Mouse (Mus musculus) kidney, postnatal 4 days (tissue): ENCODE results near the gene Il2rb.

Source experiments
- DNase-seq, 2 experiments: peaks; one replicate each; pipeline ENCODE4 v3.0.0; 2021; ENCODE audit warnings: mixed read lengths in 2 of 2

Il2rb gene

GRCm38 (mm10) chr15:78520112-78520715 lies 25.1 kb upstream of the Il2rb start:
- peak in 1 of 2 experiments; percentile 34 for DNase-seq

- DNase-seq: no peak
Measured at GRCm38 (mm10) chr15:78518221-78518620, 23.1 kb upstream of the Il2rb start.

GRCm38 (mm10) chr15:78515759-78516158 lies 20.7 kb upstream of the Il2rb start:
- DNase-seq: no peak

- DNase-seq: peak; percentile 87 to 88
Measured at GRCm38 (mm10) chr15:78514393-78515146, 19.5 kb upstream of the Il2rb start.

GRCm38 (mm10) chr15:78513019-78513418 lies 17.9 kb upstream of the Il2rb start:
- DNase-seq: no peak

- DNase-seq: no peak
Measured at GRCm38 (mm10) chr15:78511951-78512350, 16.9 kb upstream of the Il2rb start.

- DNase-seq: no peak
Measured at GRCm38 (mm10) chr15:78510736-78511135, 15.7 kb upstream of the Il2rb start.

- no peak for DNase-seq
Measured at GRCm38 (mm10) chr15:78510121-78510576, 15.1 kb upstream of the Il2rb start.

- DNase-seq: no peak
Measured at GRCm38 (mm10) chr15:78509297-78509899, 14.3 kb upstream of the Il2rb start.

- DNase-seq: no peak
Measured at GRCm38 (mm10) chr15:78508443-78508842, 13.4 kb upstream of the Il2rb start.

- no peak for DNase-seq
Measured at GRCm38 (mm10) chr15:78505541-78505940, 10.5 kb upstream of the Il2rb start.

- DNase-seq: no peak
Measured at GRCm38 (mm10) chr15:78504816-78505215, 9.7 kb upstream of the Il2rb start.

- no peak for DNase-seq
Measured at GRCm38 (mm10) chr15:78504013-78504412, 8.9 kb upstream of the Il2rb start.

GRCm38 (mm10) chr15:78502437-78503132 lies 7.5 kb upstream of the Il2rb start:
- DNase-seq: no peak

GRCm38 (mm10) chr15:78493401-78494010 lies 1.6 kb downstream of the Il2rb start:
- DNase-seq: no peak

- no peak for DNase-seq
Measured at GRCm38 (mm10) chr15:78491301-78491700, 3.8 kb downstream of the Il2rb start.

- no peak for DNase-seq
Measured at GRCm38 (mm10) chr15:78489906-78490305, 5.2 kb downstream of the Il2rb start.

GRCm38 (mm10) chr15:78489248-78489647 lies 5.8 kb downstream of the Il2rb start:
- no peak for DNase-seq

- DNase-seq: no peak
Measured at GRCm38 (mm10) chr15:78487066-78487465, 8.0 kb downstream of the Il2rb start.

GRCm38 (mm10) chr15:78486564-78486963 lies 8.5 kb downstream of the Il2rb start:
- DNase-seq: no peak

- no peak for DNase-seq
Measured at GRCm38 (mm10) chr15:78483311-78483710, 11.8 kb downstream of the Il2rb start.

- no peak for DNase-seq
Measured at GRCm38 (mm10) chr15:78482518-78482917, 12.6 kb downstream of the Il2rb start.

GRCm38 (mm10) chr15:78481448-78482000 lies 13.5 kb downstream of the Il2rb start:
- DNase-seq: peak; percentile 18 to 19
